Mouse (Mus musculus) cortical plate, adult 2 months (tissue): ENCODE measurements around the gene Adamts6. TPM values are rescaled to one million over a fixed set of nuclear protein-coding genes. Genes with fewer than 3 reads are reported as not detected.

Experiments
- H3K27ac ChIP-seq: fragments of 200-500 bp; 2 replicates; pipeline ENCODE4 v1.5.1; 2012; ENCODE audit warnings: low read length, control low read depth, inconsistent platforms; ENCODE audit not compliant: insufficient read depth
- H3K4me1 ChIP-seq: fragments of 200-500 bp; 2 replicates; pipeline ENCODE4 v1.6.1; 2011; ENCODE audit warnings: low read length; ENCODE audit not compliant: control insufficient read depth, insufficient read depth
- H3K4me3 ChIP-seq: fragments of 200-500 bp; 2 replicates; pipeline ENCODE4 v1.5.1; 2011; ENCODE audit warnings: mild to moderate bottlenecking, low read length, control low read depth; ENCODE audit not compliant: insufficient read depth
- CTCF ChIP-seq: fragments of 200-500 bp; IDR thresholded peaks from 2 replicates; pipeline ENCODE4 v1.5.1; 2011; ENCODE audit warnings: mild to moderate bottlenecking, control low read depth, low read length; ENCODE audit not compliant: insufficient read depth; ENCODE audit errors: extremely low read depth
- POLR2A ChIP-seq: fragments of 200-500 bp; IDR thresholded peaks from 2 replicates; pipeline ENCODE4 v1.6.1; 2011; ENCODE audit warnings: mild to moderate bottlenecking, low read length, control low read depth; ENCODE audit not compliant: insufficient read depth; ENCODE audit errors: extremely low read depth
- polyA plus RNA-seq: library from polyadenylated mRNA; depleted of rRNA; stranded (reverse); fragments of >200 nt; gene quantifications from 2 replicates; pipeline ENCODE4 v1.2.3, GENCODE M21; 2012

The Adamts6 gene
- polyA plus RNA-seq, 1 experiment = 2.0 TPM

GRCm38 (mm10) chr13:104329336-104329735 is 41.7 kb downstream of the Adamts6 start:
- no peak for TF ChIP-seq POLR2A
- TF ChIP-seq CTCF = no peak
- H3K4me3 ChIP-seq = no peak overlapping the region
- no peak overlapping the region for H3K27ac ChIP-seq
- no peaks in the 10 kb centered on the region for H3K4me1 ChIP-seq

- Histone ChIP-seq H3K4me3 (no peak overlapping the region), H3K27ac (no peak overlapping the region), H3K4me1 (no peaks in the 10 kb centered on the region)
- TF ChIP-seq POLR2A (no peak), CTCF (no peak)
Measured at GRCm38 (mm10) chr13:104329742-104330141, 42.1 kb downstream of the Adamts6 start.

DNA sequence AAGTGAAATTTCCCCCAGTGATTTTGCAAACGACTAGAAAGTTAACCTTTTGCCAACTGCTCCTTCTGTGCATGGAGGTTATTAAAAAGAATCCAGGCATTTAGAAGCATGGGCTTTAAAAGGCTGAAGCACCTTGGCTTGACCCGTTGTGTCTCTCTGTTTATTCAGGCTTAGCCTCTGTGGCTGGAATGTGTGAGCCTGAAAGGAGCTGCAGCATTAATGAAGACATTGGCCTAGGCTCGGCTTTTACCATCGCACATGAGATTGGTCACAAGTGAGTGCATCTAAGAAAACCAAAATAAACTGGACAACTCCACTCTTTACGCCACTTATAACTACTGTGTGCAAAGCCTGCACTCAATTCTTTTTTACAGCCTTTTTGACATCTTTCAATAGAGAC is 65.0 kb downstream of the Adamts6 start:
- H3K27ac ChIP-seq = no peak overlapping the region
- H3K4me1 ChIP-seq = no peaks in the 10 kb centered on the region
- no peak overlapping the region for H3K4me3 ChIP-seq
- TF ChIP-seq POLR2A (no peak), CTCF (no peak)

DNA sequence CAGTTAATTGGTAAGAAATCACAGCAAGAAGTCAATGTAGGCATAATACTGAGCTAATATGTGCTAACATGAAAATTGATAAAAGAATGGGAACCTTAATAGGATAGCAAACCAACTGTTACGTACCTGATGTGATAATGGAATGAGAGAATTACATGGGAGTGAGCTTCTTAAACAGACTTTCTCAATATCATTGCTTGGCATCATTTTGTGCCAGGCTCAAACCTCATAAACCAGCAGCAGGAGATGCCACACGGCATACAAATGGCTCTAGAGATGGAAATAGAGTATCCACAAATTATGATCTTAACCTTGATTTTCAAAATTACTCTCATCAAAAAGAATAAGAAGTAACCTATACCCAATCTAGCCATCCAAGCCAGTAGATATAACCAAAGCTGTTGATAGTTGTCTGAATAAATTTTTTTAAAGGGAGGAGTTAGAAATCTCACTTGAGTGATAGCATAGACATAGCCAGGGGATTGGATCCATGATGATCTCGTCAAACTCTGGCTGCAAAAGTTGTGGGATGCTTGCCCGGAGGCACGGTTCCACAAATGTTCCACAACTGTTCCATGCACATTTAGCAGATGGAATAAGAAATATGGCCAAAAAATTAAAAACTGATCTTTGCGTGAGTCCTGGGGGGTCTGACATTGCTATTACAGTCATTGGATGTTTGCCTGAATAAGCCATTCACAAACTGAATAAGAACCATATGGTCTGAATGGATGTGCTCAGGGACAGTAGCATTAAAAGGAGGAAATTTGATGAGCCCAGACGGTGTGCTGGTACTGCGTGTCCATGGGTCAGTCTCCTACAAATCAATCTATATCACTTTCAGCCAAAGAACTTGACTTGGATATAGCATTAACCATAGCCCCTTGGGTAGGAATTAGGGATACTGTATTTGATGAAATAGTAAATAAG is 106.1 kb downstream of the Adamts6 start:
- no peak for TF ChIP-seq CTCF
- no peak for TF ChIP-seq POLR2A
- no peak overlapping the region for H3K27ac ChIP-seq
- no peak overlapping the region for H3K4me3 ChIP-seq
- H3K4me1 ChIP-seq = no peaks in the 10 kb centered on the region

- Histone ChIP-seq H3K4me1 (no peaks in the 10 kb centered on the region), H3K27ac (no peak overlapping the region), H3K4me3 (no peak overlapping the region)
- TF ChIP-seq POLR2A (no peak), CTCF (no peak)
Measured at GRCm38 (mm10) chr13:104397814-104398213, 110.2 kb downstream of the Adamts6 start.

DNA sequence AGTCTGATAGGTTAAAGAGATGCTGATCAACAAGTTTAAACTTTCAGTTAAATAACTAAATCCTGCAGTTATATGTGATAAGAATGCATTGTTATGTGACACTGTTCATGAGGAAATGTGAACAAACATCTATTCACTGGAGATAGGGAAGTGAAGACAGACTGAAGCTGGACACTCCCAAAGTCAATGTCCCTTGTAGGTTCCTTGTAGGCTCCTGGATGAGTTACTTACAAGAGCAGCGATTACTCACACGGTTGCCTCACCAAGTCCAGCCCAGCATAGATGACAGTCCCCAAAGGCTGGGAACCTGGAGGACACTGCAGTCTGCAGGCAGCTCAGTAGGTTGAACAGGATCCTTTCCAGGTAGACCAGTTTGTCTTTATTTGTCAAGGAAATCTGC is 145.1 kb downstream of the Adamts6 start:
- no peak overlapping the region for H3K4me3 ChIP-seq

GRCm38 (mm10) chr13:104442559-104442958 is 154.9 kb downstream of the Adamts6 start:
- Histone ChIP-seq H3K27ac (no peak overlapping the region), H3K4me1 (no peaks in the 10 kb centered on the region), H3K4me3 (no peak overlapping the region)
- TF ChIP-seq CTCF = no peak
- no peak for TF ChIP-seq POLR2A

More for the DNA sequence above, 145.1 kb downstream of the Adamts6 start:
- no peaks in the 10 kb centered on the region for H3K4me1 ChIP-seq
- no peak overlapping the region for H3K27ac ChIP-seq
- TF ChIP-seq CTCF (no peak), POLR2A (no peak)

- no peak for TF ChIP-seq POLR2A
- TF ChIP-seq CTCF = no peak
- Histone ChIP-seq H3K4me3 (no peak overlapping the region), H3K27ac (no peak overlapping the region), H3K4me1 (no peaks in the 10 kb centered on the region)
Measured at GRCm38 (mm10) chr13:104445437-104445836, 157.8 kb downstream of the Adamts6 start.

DNA sequence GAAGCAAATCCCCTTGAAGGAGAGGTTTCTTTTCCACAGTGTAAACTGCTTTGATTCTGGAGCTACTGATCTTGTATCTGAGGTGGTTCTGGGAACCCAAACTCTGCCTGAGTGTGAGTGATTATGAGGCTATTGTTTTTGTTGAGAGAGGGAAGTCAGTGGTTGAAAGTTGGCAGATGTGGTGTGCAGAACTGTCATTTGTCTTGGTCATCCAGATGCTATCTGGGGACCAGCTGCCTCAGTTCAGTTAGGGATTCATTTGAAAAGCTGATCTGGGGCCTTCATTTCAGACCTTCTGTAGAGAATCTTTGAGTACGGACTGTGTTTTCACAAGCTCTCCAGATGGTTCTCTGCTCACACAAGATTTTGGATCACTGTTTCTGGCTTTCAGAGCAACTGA is 159.3 kb downstream of the Adamts6 start:
- Histone ChIP-seq H3K27ac (no peak overlapping the region), H3K4me1 (no peaks in the 10 kb centered on the region), H3K4me3 (no peak overlapping the region)
- TF ChIP-seq POLR2A = no peak
- no peak for TF ChIP-seq CTCF

DNA sequence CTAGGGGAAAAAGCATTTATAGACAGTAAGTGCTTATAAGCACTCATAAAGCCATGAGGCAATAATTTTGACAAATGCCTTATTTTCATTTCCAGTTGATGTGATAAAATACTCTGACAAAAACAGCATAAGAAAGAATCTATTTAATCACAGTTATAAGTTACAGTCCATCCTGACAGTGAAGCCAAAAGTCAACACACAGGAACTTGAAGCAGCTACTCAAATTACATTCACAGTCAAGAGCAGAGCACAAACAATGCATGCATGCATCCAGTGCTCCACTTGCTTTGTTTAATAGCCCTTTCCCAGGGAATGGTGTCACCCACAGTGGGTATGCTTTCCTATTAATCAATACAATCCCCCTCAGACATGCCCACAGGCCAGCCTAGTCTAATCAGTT is 159.8 kb downstream of the Adamts6 start:
- no peak overlapping the region for H3K4me3 ChIP-seq
- no peak overlapping the region for H3K27ac ChIP-seq
- no peaks in the 10 kb centered on the region for H3K4me1 ChIP-seq
- TF ChIP-seq POLR2A (no peak), CTCF (no peak)

GRCm38 (mm10) chr13:104448349-104448748 is 160.7 kb downstream of the Adamts6 start:
- Histone ChIP-seq H3K27ac (no peak overlapping the region), H3K4me3 (no peak overlapping the region), H3K4me1 (no peaks in the 10 kb centered on the region)
- TF ChIP-seq POLR2A = no peak
- TF ChIP-seq CTCF = no peak
